Mouse (Mus musculus) frontal cortex, postnatal 25 days (tissue): ENCODE results near the gene Fam229a.
"Not testable (repeated sequence)": the region's sequence is repeated elsewhere in the genome, so short reads cannot be mapped to it uniquely, and the experiment has no call there.

Experiments used
- DNase-seq, 2 experiments: peaks; one replicate each; pipeline ENCODE4 v3.0.0; 2022; ENCODE audit warnings: low spot score in 2 of 2

Fam229a gene

GRCm38 (mm10) chr4:129518519-129518918 is 27.5 kb downstream of the Fam229a start:
- no peak for DNase-seq

DNA sequence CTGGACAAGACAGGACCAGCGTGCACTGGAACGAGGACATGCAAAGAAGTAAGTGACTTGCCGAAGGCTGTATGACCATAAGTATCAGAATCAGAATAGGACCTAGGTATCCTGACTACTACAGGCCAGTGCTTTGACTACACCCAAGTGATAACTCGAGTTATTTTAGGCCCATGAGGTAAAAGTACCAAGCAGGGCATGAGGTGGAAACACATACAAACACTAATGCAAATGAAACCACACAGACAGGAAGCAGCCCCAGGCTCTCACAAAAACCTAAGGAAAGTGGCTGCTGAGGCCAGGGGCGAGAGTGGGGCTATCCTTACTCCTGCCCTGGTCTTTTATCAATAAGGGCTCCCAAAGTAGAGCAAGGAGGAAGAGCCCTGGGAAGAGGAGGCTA is 34.3 kb downstream of the Fam229a start:
- no peak for DNase-seq

- DNase-seq = no peak
These were observed 34.9 kb downstream of the Fam229a start for GRCm38 (mm10) chr4:129525889-129526288.

DNA sequence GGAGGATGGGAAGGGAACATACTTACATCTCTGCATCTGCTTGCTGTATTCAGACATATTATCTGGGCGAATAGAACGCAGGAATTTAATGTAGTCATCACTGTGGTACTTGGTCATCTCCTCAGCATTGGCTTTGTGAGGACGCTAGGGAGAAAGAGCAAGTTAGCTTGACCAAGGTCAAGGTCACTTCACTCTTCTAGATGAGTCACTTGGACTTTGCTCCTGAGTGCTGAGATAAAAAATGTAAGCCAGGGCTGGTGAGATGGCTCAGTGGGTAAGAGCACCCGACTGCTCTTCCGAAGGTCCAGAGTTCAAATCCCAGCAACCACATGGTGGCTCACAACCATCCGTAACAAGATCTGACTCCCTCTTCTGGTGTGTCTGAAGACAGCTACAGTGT is 37.9 kb downstream of the Fam229a start:
- not testable (repeated sequence) for DNase-seq

GRCm38 (mm10) chr4:129540012-129540411 is 49.0 kb downstream of the Fam229a start:
- DNase-seq = no peak
